Mouse (Mus musculus) liver, adult 2 months (tissue): ENCODE results near the gene Tekt3.

Experiments used
- CTCF ChIP-seq: fragments of 200-500 bp; IDR thresholded peaks from 2 replicates; pipeline ENCODE4 v1.5.1; 2011; ENCODE audit warnings: low read depth, low read length, control low read depth
- POLR2A ChIP-seq: fragments of 200-500 bp; IDR thresholded peaks from 2 replicates; pipeline ENCODE4 v1.6.1; 2011; ENCODE audit warnings: low read length, control low read depth; ENCODE audit not compliant: insufficient read depth; ENCODE audit errors: extremely low read depth

- TF ChIP-seq POLR2A (no peak), CTCF (no peak)
Measured at GRCm38 (mm10) chr11:63142311-63142710, 80.9 kb downstream of the Tekt3 start.
